Mouse (Mus musculus) stomach, postnatal 0 days (tissue): ENCODE measurements around the gene Tuft1.

Experiments
- CTCF ChIP-seq: IDR thresholded peaks from 2 replicates; pipeline ENCODE4 v1.5.1; 2016; ENCODE audit warnings: antibody characterized with exemption, low read depth, mild to moderate bottlenecking, moderate library complexity
- EP300 ChIP-seq: optimal IDR thresholded peaks from 2 replicates; pipeline ENCODE3; 2016; ENCODE audit warnings: antibody characterized with exemption

GRCm38 (mm10) chr3:94610581-94610980, 48.1 kb downstream of the Tuft1 start:
- TF ChIP-seq CTCF (no peak), EP300 (no peak)
